Mouse (Mus musculus): ENCODE measurements around the gene Nrxn3.

DNA sequence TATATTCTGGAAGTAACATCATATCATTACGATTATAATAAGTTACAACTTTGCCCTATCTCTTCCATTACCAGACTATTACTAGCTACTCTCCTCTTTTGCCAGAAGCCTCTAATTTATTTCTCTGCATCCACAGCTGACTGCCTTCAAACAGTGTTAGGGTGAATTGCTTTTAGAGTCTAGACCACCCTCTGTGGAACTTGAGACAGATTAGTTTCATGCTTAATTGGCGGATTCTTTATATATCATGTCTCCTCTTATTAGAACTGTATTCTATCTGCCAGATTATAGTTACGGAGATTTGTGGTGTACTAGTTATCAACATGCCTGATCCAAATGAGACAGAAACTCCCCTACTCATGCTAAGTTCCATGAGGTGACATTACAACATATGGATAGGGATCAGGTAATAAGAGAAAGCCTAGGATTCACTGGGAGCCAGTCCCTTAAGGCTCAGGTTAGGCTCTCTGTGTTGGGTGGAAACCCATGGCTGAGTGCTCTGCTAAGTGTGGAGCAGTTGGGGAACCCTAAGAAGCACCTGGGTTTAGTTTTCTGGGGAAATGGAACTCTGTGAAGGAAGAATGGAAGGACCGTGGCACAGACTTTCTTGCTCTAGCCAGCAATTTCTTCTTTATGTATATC, 1435.6 kb downstream of the Nrxn3 start:
- TF ChIP-seq MYOG (IDR thresholded peaks at IDR 0.05; ENCODE audit: control insufficient read depth in 1 of 3, insufficient read depth in 1 of 3, insufficient read length in 2 of 3, low read depth in 2 of 3) (no peak), TCF12 (IDR thresholded peaks at IDR 0.05; ENCODE audit: insufficient read depth, poor library complexity, severe bottlenecking) (no peak), POLR2AphosphoS2 (IDR thresholded peaks at IDR 0.05; ENCODE audit: insufficient read length, low read depth) (no peak), POLR2A (IDR thresholded peaks at IDR 0.05; ENCODE audit: insufficient read length, low read depth) (no peak), USF1 (IDR thresholded peaks at IDR 0.05; ENCODE audit: low read depth) (no peak), MAX (IDR thresholded peaks at IDR 0.05; ENCODE audit: low read depth) (no peak)
